Mouse (Mus musculus) layer of hippocampus, adult 2 months (tissue): ENCODE measurements around the gene Dach1. TPM values are rescaled to one million over a fixed set of nuclear protein-coding genes. Genes with fewer than 3 reads are reported as not detected.

Experiments
- DNase-seq, 2 experiments: peaks; one replicate each; pipeline ENCODE4 v3.0.0; 2022; ENCODE audit warnings: low spot score in 2 of 2
- H3K27ac ChIP-seq: fragments of 200-600 bp; 2 replicates; pipeline ENCODE4 v1.8.1; 2022
- H3K4me3 ChIP-seq: fragments of 200-600 bp; 2 replicates; pipeline ENCODE4 v1.8.1; 2022; ENCODE audit warnings: mild to moderate bottlenecking
- CTCF ChIP-seq: fragments of 200-600 bp; conservative IDR thresholded peaks from 2 replicates; pipeline ENCODE4 v1.8.1; 2022; ENCODE audit warnings: antibody characterized with exemption, mild to moderate bottlenecking, moderate library complexity
- total RNA-seq, 2 experiments: library from RNA; stranded (reverse); gene quantifications; 2 replicates each; pipeline ENCODE4 v1.2.3; 2021

Gene Dach1
- total RNA-seq, 2 experiments from 2014 or later = 4.3 to 4.5 TPM

GRCm38 (mm10) chr14:98155725-98156392 lies 13.7 kb downstream of the Dach1 start:
- no peak for DNase-seq
- no peak for TF ChIP-seq CTCF

GRCm38 (mm10) chr14:98154832-98155422 lies 14.6 kb downstream of the Dach1 start:
- no peak for TF ChIP-seq CTCF
- Histone ChIP-seq H3K4me3 (no peak overlapping the region), H3K27ac (no peak overlapping the region)
- DNase-seq = no peak

More at GRCm38 (mm10) chr14:98155725-98156392, 13.7 kb downstream of the Dach1 start:
- Histone ChIP-seq H3K27ac (no peak overlapping the region), H3K4me3 (no peak overlapping the region)

GRCm38 (mm10) chr14:98141758-98142157 lies 27.8 kb downstream of the Dach1 start:
- Histone ChIP-seq H3K27ac (no peak overlapping the region), H3K4me3 (no peak overlapping the region)
- no peak for TF ChIP-seq CTCF
- no peak for DNase-seq

DNA sequence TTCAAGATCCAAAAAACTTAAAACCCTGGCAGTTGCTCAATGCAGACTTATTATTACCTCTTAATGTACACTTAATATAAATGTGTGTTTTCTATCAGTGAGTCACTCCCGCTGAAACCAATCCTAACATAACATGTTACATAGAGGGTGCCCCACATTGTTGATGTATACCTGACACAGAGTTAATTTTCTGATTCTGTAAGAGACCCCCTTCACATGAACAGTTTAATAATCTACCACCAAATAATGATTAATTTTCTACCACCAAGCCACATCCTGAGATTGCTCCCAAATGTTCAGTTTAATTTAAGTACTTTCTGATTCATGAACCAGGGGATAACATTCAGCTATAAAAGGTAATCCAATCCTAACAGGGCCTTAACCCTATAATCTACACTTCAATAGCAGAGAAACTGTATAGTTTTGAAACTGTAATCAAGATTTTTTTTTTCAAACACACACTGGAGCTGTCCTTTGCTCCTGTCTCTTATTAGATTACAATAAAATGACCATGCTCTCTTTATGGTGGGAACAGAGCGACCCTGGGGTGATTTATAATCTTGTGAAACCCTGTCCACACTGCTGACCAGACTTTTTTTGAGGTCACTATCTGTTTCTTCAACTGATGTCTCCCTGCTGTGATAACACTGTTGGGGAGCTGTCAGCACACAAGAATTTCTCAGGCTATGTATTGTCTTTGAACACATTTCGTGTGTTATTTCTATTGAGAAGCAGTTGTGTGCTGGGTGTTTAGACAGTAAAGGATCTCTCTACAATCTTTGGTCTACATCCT lies 30.5 kb downstream of the Dach1 start:
- H3K27ac ChIP-seq = no peak overlapping the region
- no peak for DNase-seq
- no peak for TF ChIP-seq CTCF
- H3K4me3 ChIP-seq = no peak overlapping the region

DNA sequence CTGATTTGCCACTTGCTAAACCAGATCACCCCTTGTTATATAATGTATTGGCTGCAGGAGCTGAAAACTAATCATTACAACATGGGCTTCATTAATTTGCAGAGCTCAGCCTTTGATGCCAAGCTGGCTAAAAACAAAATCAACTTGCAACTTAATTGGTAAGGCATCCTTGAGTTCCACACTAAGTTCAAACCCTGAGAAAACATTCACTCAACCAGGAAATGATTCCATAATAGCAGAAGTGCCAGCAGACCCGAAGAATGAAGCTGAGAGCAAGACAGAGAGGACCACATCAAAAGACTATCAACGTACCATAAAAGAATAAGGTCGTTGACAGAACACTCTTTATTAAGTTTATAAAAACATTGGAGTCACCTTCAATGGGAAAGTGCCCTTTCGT lies 35.0 kb downstream of the Dach1 start:
- TF ChIP-seq CTCF = no peak
- H3K4me3 ChIP-seq = no peak overlapping the region
- H3K27ac ChIP-seq = no peak overlapping the region
- no peak for DNase-seq

DNA sequence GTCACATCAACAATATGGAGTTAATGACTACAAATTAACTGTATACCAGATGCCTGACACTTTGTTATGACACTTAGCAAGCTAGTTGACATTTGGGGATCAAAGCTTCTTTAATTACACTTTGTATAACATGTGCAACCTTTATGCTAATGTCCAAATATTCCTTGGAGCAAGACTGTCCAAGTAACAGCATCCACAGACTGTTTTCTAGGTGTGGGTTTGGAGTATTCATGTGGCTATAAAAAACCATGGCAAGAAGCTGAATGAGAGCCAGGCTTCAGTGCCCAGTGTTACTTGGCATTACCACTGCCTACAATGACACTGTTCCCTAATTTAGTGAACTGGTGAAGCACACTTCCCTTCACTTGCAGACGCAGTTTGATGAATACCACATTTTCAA lies 46.5 kb downstream of the Dach1 start:
- Histone ChIP-seq H3K27ac (no peak overlapping the region), H3K4me3 (no peak overlapping the region)
- DNase-seq = no peak
- no peak for TF ChIP-seq CTCF

DNA sequence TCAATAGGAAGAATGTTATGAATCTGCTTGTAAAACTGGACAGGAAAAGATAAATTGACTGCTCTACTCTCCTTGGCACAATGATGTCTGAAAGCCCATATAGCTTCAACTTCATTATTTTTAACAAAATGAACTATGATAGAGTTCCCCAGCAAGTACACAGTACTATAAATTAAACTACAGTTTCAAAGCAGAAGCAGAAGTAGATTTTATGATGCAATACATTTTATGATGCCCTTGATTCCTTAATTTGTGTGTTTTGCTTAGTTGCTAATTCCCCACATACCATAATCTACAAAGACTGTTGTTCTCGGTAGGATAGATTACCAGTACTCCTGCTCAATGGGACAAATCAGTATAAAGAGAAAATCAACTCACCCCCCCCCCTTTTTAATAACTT lies 52.9 kb downstream of the Dach1 start:
- TF ChIP-seq CTCF = no peak
- DNase-seq = no peak
- Histone ChIP-seq H3K27ac (no peak overlapping the region), H3K4me3 (no peak overlapping the region)

- no peak overlapping the region for H3K4me3 ChIP-seq
- H3K27ac ChIP-seq = no peak overlapping the region
- TF ChIP-seq CTCF = no peak
- DNase-seq = no peak
Measured at GRCm38 (mm10) chr14:98113106-98113505, 56.5 kb downstream of the Dach1 start.

DNA sequence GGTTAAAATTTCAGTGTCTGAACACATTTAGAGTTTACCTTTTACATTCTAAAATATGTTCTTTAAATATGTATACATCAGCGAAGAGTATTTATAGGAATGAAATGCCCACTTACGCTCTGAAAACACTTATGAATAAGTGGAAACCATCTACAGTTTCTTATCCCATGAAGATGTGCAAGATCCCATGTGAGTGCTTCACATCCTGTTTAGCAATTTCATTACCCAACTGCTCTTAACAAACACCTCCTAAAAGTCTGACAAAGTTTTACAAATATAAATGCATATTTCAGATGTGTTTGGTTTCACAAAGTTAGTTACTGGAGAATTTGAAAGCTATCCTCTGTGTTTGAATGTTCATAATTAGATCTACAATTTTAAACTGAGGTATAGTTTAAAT lies 59.6 kb downstream of the Dach1 start:
- no peak overlapping the region for H3K4me3 ChIP-seq
- DNase-seq = no peak
- no peak overlapping the region for H3K27ac ChIP-seq
- TF ChIP-seq CTCF = no peak

- no peak for TF ChIP-seq CTCF
- DNase-seq = peak; percentile 25 to 44
Measured at GRCm38 (mm10) chr14:98108764-98109163, 60.8 kb downstream of the Dach1 start.

GRCm38 (mm10) chr14:98106208-98106607 lies 63.4 kb downstream of the Dach1 start:
- no peak overlapping the region for H3K27ac ChIP-seq
- no peak for DNase-seq
- no peak overlapping the region for H3K4me3 ChIP-seq
- TF ChIP-seq CTCF = no peak

More at GRCm38 (mm10) chr14:98108764-98109163, 60.8 kb downstream of the Dach1 start:
- Histone ChIP-seq H3K27ac (no peak overlapping the region), H3K4me3 (peak overlapping the region; percentile 8; the same call in 1 of the 2 replicates)

GRCm38 (mm10) chr14:98104314-98104955 lies 65.1 kb downstream of the Dach1 start:
- no peak for TF ChIP-seq CTCF
- H3K27ac ChIP-seq = no peak overlapping the region

DNA sequence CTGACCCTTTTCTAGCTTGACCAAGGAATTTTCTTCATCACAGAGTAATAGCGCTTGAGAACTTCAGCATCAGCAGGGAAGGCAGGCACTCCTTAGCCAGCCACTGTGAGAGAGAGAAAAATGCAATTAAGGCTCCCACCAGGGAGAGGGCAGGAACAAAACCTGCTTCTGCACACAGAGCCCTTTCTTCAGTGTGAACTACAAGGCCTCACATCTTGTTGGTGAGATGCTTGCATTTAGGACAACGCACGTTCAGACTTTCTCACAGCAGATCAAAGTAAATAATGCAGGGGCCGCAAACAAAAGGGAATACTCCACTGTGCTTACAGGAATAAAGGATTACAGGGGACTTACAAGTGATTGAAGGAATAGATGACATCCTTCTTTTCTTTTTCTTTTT lies 74.3 kb downstream of the Dach1 start:
- DNase-seq = no peak
- H3K4me3 ChIP-seq = no peak overlapping the region
- no peak for TF ChIP-seq CTCF
- no peak overlapping the region for H3K27ac ChIP-seq

More at GRCm38 (mm10) chr14:98104314-98104955, 65.1 kb downstream of the Dach1 start:
- no peak for DNase-seq
- H3K4me3 ChIP-seq = no peak overlapping the region
